Mouse (Mus musculus) ovary, adult 2 months (tissue): Measurements from ENCODE around the gene Fuca2. TPM values are rescaled to one million over a fixed set of nuclear protein-coding genes. Genes with fewer than 3 reads are reported as not detected.

Experiments used
- polyA plus RNA-seq: library from polyadenylated mRNA; depleted of rRNA; stranded (reverse); fragments of >200 nt; gene quantifications from 2 replicates; pipeline ENCODE4 v1.2.3, GENCODE M21; 2012; rRNA removed

Gene Fuca2
- 8.0 and 8.8 TPM in 2 replicates for polyA plus RNA-seq

DNA sequence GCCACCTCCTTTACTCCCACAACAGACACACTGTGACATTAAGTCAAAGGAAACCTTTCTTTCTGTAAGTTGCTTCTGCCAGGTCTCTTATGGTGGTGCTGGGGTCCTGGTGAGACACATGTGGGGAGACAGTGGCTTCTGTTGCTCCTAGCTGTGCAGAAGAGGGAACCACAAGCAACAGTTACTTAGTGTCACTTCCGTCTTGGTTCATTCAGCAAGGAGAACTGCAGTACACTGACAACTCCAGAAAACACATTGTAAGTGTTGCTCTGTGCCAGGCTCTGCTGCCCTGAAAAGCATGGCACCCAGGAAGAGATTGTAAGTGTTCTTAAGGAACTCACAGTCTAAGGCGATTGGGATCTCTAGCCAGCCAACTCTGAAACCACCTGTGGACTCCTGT, at the start of gene Fuca2:
Fuca2 (plus strand) TSS at position 210 of the 400 bp plus-strand sequence.

DNA sequence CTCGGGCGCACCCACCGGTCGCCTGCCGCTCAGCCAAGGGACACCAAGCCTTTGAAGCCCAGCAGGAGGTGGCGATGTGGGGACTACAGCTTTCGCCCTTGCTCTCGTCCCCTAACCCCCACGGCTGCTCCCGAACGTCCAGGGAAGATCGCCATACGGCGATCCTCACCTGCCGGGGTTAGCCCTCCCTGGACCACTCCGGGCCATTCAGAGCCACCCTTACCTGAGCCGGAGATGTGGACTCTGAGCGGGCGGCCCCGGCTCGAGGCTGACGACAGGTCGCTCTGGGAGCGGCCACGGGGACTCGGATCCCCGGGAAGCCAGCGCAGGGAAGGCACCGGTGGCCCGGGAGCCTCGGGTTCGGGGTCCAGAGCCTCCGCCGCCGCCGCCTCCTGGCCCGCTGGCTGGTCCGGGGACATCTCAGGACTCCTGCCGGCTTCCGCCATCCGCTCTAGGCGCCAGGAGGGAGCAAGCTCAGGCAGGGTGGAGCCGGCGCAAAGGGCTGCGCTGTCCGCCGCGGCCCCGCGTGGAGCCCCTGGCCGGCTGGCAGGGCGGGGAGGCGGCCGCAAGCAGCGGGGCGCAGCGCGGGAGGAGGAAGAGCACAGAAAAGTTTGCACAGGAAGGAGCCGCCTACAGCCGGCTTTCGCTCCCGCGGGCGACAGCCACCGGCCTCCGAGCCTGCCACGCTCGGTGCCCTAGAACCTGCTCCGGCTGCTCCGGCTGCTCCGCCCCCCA, 25.3 kb upstream of the Fuca2 start, which contains the start of gene Phactr2:
Phactr2 (minus strand) TSS at position 580 of the 735 bp plus-strand sequence.

DNA sequence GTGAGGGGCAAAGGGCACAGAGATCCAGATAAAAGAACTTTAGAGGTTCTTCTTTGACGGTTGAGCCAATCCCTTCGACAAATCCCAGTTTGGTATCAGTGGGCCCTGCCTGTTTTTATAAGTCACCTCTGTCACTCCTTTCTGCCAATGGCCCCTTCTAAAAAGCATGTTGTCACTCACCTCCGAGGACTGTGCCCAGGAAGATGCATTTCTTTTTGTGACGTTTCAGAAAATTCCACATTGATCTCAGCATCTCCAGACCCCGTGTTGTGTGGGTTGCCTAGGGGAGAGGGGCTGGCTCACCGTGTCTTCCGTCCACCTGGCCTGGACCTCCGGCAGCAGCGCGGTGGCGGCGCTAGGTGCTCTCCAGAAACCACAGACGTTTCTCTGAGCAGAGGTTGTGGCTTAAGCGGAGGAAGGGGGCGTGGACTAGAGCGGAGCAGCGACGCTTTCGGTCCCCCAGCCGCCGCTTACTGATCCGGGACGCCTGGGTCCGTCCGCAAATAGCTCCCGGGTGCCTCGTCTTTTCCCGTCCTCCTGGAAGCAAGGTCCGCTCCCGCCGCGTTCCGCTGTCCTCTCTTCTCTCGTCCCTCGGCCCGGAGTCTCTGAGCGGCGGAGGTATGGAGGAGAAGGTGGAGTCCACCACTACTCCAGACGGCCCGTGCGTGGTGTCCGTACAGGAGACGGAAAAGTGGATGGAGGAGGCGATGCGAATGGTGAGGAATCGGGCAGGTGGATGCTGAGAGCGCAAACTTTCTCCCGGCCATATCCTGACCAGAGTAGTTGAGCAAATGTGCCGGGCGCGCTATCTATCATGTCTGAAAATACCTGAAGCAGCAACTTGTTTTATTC, 53.5 kb downstream of the Fuca2 start, which contains the start of the genes Adat2 and Pex3:
Adat2 (plus strand) TSS at position 249 of the 852 bp plus-strand sequence.
Pex3 (minus strand) TSS at position 497 of the 852 bp plus-strand sequence.

Other genes starting within 250 kb of the Fuca2 start
- gene Phactr2, start 25.1 kb upstream of the Fuca2 start, polyA plus RNA-seq = 14.9 and 15.0 TPM in 2 replicates
- gene Adat2, start 53.4 kb downstream of the Fuca2 start, polyA plus RNA-seq = 2.3 and 4.2 TPM in 2 replicates
- gene Pex3, start 53.6 kb downstream of the Fuca2 start, polyA plus RNA-seq = 5.7 and 6.6 TPM in 2 replicates